Mouse (Mus musculus): ENCODE data around the gene Trmt44. TPM values are rescaled to one million over a fixed set of nuclear protein-coding genes. Genes with fewer than 3 reads are reported as not detected.

Gene Trmt44
- polyA plus RNA-seq, 1 experiment from 2014 or later, result 4.9 TPM

DNA sequence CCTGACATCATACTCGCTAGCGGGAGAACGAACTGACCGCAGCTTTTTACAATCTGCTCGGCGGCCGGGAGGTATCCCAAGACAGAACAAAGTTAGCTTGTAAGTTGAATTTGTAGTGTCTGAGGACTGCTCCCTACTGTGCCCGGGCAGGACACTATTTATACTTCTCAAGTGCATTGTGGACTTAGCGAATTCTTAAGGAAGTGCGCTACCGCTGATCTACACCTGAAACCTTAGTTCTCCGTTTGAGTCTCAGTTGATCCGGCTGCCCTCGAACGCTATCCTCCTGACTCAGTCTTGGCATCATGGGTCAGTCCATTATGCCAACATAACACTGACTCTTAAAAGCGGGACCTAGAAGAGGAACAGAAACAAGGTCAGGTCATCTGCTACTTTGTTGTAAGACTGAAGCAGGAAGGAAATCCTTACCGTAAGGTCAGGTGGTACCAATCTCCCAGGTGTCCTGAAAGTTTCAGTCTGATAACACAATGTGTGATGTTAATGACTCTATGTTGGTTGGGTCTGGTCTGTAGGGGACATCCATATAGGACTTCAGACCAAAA is 8.4 kb upstream of the Trmt44 start:
- peak overlapping the region; percentile 71 for H3K4me2 ChIP-seq
- peaks cover 3% of the 10 kb centered on the region; the same call in 1 of the 2 replicates for H3K36me3 ChIP-seq (ENCODE audit: control insufficient read depth, insufficient read depth, low read length)
- H3K27ac ChIP-seq (ENCODE audit: low read depth, low read length), result peak overlapping the region; percentile 57; the same call in 1 of the 2 replicates
- peak overlapping the region; percentile 76 for H3K9ac ChIP-seq (ENCODE audit: low read depth, low read length)
- H3K4me1 ChIP-seq (ENCODE audit: control insufficient read depth, insufficient read depth, low read length), result no peaks in the 10 kb centered on the region; the same call in 1 of the 2 replicates
- peak overlapping the region; percentile 64 for H3K4me3 ChIP-seq (ENCODE audit: low read depth, low read length)
- 3% methylated on average over 17 of the region's 17 CpGs for WGBS (ENCODE audit: insufficient replicate concordance)
- H3K9me3 ChIP-seq (replicated peaks; ENCODE audit: control insufficient read depth, low read length), result no peaks in the 10 kb centered on the region
- ATAC-seq (replicated peaks; ENCODE audit: insufficient number of reproducible peaks, low FRiP score, low TSS enrichment), result no peak; the same call in 1 of the 2 replicates
- no peaks in the 10 kb centered on the region for H3K27me3 ChIP-seq (ENCODE audit: control insufficient read depth, insufficient read depth, low read length)

DNA sequence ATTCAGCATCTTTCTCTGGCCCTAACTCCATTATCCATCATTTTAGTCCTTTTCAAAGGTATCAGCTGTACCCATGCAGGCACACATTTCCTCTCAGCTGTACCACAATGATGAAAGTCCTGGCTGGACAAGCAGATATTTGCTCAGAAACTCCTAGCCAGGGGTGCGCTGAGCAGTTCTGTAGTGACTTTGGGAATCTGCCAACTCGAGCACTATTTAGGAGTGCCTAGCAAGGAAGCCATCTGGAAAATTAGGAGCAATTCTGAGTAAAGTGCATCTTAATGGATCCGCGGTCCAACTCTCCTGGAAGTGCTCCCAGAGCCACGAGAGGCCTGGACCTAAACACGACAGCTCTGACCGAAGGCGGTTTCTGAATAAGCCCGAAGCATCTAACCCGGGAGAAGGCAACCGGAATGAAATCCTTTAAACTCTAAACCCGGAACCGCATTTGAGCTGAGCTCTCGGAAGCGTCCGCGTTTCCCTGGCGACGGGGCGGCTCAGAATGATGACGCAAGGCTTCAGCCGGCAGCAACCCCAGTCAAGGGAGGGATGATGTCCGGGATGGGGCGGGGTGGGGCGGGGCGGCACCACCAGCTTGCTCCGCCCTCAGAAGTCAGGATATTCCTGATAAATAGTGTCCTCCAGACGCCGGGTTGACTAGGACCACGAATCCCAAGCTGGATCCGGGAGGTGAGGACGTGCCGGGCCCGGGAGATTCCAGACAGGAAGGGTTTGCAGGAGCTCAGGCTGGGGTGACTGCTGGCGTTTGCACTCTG is 7.8 kb upstream of the Trmt44 start, which contains the start of gene Acox3:
Gene Acox3, plus strand, starts transcription at position 596 of the 776 bp plus-strand sequence.
- peak within 1 kb of the TSS; percentile 71 for H3K4me2 ChIP-seq
- H3K27me3 ChIP-seq (ENCODE audit: control insufficient read depth, insufficient read depth, low read length), result no peaks in the 10 kb centered on the region
- no peaks in the 10 kb centered on the region for H3K9me3 ChIP-seq (replicated peaks; ENCODE audit: control insufficient read depth, low read length)
- ATAC-seq (replicated peaks; ENCODE audit: insufficient number of reproducible peaks, low FRiP score, low TSS enrichment), result peak; percentile 88
- peak within 1 kb of the TSS; percentile 64 for H3K4me3 ChIP-seq (ENCODE audit: low read depth, low read length)
- H3K9ac ChIP-seq (ENCODE audit: low read depth, low read length), result peak within 1 kb of the TSS; percentile 76
- peak within 1 kb of the TSS; percentile 57; the same call in 1 of the 2 replicates for H3K27ac ChIP-seq (ENCODE audit: low read depth, low read length)
- no peaks in the 10 kb centered on the region for H3K36me3 ChIP-seq (ENCODE audit: control insufficient read depth, insufficient read depth, low read length)
- WGBS (ENCODE audit: insufficient replicate concordance), result under 1% methylated on average over 35 of the region's 35 CpGs
- no peaks in the 10 kb centered on the region; the same call in 1 of the 2 replicates for H3K4me1 ChIP-seq (ENCODE audit: control insufficient read depth, insufficient read depth, low read length)

DNA sequence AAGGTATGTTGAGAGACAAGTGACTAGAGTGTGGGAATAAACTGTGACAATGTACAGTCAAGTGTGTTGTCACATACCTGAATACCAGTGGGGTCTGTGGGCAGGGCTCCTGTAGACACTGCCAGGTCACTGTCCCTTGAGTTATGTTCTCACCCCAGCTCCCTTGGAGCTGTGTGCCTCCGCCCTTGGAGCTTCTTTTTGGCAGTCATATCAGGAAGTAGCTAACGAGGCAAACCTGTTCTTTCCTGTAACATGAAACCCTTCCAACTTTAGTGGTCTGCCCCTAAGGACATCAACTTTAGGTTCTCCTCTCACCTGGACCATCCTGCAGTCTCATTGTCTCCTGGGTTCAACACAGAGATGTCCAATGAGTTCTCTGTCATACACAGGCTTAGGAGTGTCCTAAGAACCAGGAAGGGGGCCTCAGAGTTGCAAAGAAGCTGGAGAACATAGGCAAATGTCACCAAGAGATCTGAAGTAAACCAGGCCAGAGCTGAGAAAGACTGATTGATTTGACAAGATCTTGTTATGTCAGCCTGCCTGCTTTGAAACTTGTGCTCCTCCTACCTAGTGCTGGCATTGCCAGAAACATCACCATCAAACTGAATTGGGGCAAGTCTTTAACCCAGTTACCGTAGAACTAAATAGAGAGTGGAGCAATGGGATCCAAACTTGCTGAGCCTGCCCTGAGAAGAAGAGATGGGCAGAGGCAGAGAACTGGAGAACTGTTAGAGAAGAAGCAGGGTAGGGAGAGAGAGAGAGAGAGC is 5.5 kb upstream of the Trmt44 start:
- WGBS (ENCODE audit: insufficient replicate concordance), result 41% methylated on average over 3 of the region's 3 CpGs
- Histone ChIP-seq H3K36me3 (ENCODE audit: control insufficient read depth, insufficient read depth, low read length) (no peaks in the 10 kb centered on the region), H3K9me3 (replicated peaks; ENCODE audit: control insufficient read depth, low read length) (no peaks in the 10 kb centered on the region), H3K4me2 (no peak overlapping the region), H3K27me3 (ENCODE audit: control insufficient read depth, insufficient read depth, low read length) (no peaks in the 10 kb centered on the region), H3K4me3 (ENCODE audit: low read depth, low read length) (no peak overlapping the region), H3K4me1 (ENCODE audit: control insufficient read depth, insufficient read depth, low read length) (no peaks in the 10 kb centered on the region; the same call in 1 of the 2 replicates), H3K27ac (ENCODE audit: low read depth, low read length) (no peak overlapping the region), H3K9ac (ENCODE audit: low read depth, low read length) (no peak overlapping the region)
- ATAC-seq (replicated peaks; ENCODE audit: insufficient number of reproducible peaks, low FRiP score, low TSS enrichment), result no peak

DNA sequence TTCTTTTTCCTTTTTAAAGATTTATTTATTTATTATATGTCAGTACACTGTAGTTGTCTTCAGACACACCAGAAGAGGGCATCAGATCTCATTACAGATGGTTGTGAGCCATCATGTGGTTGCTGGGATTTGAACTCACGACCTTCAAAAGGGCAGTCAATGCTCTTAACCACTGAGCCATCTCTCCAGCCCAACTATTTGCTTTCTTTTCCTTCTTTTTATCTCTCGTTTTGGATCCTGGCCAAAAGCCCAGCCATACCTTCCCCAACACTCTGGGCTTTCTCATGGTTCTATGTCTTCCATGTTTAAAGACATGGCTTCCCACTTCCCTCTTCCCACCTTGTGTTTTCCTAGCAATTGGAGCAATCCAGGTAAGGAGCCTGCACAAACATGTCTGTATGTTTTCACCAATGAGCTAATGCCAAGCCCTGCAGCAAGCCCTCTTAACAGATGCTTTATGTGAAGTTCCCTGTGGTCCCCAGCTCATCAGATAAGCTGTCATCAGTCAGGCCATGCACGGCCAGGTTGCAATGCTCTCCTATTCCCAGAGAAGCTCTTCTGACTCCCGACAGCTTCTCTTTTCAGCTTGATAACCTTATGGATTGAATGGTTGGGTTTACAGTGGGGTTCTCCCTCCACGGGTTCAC is 4.5 kb upstream of the Trmt44 start:
- Histone ChIP-seq H3K4me3 (ENCODE audit: low read depth, low read length) (no peak overlapping the region), H3K4me1 (ENCODE audit: control insufficient read depth, insufficient read depth, low read length) (peaks cover under 1% of the 10 kb centered on the region), H3K27me3 (ENCODE audit: control insufficient read depth, insufficient read depth, low read length) (no peaks in the 10 kb centered on the region), H3K9me3 (replicated peaks; ENCODE audit: control insufficient read depth, low read length) (no peaks in the 10 kb centered on the region), H3K9ac (ENCODE audit: low read depth, low read length) (no peak overlapping the region), H3K27ac (ENCODE audit: low read depth, low read length) (no peak overlapping the region), H3K36me3 (ENCODE audit: control insufficient read depth, insufficient read depth, low read length) (no peaks in the 10 kb centered on the region), H3K4me2 (no peak overlapping the region)
- no peak for ATAC-seq (replicated peaks; ENCODE audit: insufficient number of reproducible peaks, low FRiP score, low TSS enrichment)
- 43% methylated on average over 5 of the region's 5 CpGs for WGBS (ENCODE audit: insufficient replicate concordance)

DNA sequence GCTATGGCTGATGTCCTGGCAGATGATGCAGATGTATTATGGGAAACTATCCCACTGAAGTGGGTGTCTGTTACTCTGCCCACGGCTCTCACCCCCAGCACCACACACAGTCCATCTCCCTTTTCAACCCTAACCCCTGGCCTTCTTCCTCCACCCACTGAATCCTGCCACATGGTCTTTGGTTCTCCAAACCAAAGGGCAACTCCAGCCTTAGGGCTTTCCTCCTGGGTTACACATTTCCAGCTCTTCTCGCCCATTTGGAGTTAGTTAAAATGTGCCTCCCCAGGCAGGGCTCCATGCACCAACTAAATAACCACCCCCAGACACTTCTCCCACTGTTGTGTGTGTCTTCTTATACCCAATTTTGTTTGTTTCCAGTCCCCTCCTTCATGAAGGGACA is 3.5 kb upstream of the Trmt44 start:
- Histone ChIP-seq H3K36me3 (ENCODE audit: control insufficient read depth, insufficient read depth, low read length) (no peaks in the 10 kb centered on the region), H3K4me2 (no peak overlapping the region), H3K9ac (ENCODE audit: low read depth, low read length) (no peak overlapping the region), H3K4me3 (ENCODE audit: low read depth, low read length) (no peak overlapping the region), H3K9me3 (replicated peaks; ENCODE audit: control insufficient read depth, low read length) (no peaks in the 10 kb centered on the region), H3K27ac (ENCODE audit: low read depth, low read length) (no peak overlapping the region), H3K4me1 (ENCODE audit: control insufficient read depth, insufficient read depth, low read length) (peaks cover 6% of the 10 kb centered on the region), H3K27me3 (ENCODE audit: control insufficient read depth, insufficient read depth, low read length) (no peaks in the 10 kb centered on the region)
- no peak for ATAC-seq (replicated peaks; ENCODE audit: insufficient number of reproducible peaks, low FRiP score, low TSS enrichment)
- 63% methylated on average over 2 of the region's 2 CpGs for WGBS (ENCODE audit: insufficient replicate concordance)

DNA sequence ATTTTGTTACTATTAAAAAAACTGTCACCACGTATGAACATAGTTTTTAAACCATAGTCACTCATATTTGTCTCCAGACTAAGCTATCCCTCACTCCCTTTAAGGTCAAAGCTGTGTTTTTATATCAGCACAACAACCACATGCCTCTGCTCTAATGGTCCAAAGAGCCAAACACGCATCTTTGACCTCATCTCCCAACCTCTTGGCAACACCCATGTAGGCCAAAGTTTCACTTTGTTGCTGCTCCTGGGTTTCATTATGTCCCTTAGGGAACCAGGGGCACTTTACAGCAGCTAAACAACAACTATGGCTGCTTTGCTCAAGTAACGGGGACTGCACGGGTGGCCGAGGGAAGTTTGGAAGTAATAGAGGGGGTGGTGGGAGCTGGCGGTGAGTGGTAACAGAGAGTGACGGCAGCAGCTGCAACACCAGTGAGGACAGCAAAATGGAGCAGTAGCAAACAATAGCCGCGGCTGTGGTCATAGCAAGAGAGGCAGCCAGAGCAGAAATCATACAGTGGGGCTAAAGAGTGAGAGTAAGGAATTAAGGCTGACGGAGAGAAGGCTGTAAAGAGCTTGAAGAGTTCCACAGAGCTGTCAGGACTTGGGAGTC is 1.6 kb upstream of the Trmt44 start:
- Histone ChIP-seq H3K36me3 (ENCODE audit: control insufficient read depth, insufficient read depth, low read length) (no peaks in the 10 kb centered on the region; the same call in 1 of the 2 replicates), H3K9ac (ENCODE audit: low read depth, low read length) (no peak overlapping the region), H3K4me3 (ENCODE audit: low read depth, low read length) (no peak overlapping the region), H3K4me2 (no peak overlapping the region), H3K9me3 (replicated peaks; ENCODE audit: control insufficient read depth, low read length) (no peaks in the 10 kb centered on the region), H3K27ac (ENCODE audit: low read depth, low read length) (no peak overlapping the region), H3K4me1 (ENCODE audit: control insufficient read depth, insufficient read depth, low read length) (peaks cover 6% of the 10 kb centered on the region), H3K27me3 (ENCODE audit: control insufficient read depth, insufficient read depth, low read length) (no peaks in the 10 kb centered on the region)
- WGBS (ENCODE audit: insufficient replicate concordance), result 80% methylated on average over 10 of the region's 10 CpGs
- ATAC-seq (replicated peaks; ENCODE audit: insufficient number of reproducible peaks, low FRiP score, low TSS enrichment), result no peak

DNA sequence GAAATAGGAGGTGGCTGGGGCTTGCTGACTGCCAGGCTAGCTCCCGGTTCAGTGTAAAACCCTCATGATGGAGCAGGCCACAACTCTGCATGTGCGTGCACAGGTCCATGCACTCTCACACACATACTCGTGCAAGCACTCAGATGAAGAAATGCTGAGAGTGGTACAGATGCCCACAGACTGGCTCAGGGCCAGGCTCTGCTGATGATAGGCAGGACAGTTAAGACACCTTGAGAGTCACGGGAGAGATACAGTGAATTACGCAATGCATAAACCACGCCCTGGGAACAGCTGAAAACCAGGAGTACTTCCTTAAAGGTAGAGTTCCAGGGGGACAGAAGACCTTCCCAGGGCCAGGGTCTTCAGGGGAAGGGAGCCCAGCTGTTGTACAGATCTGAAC is 3.3 kb downstream of the Trmt44 start:
- no peak overlapping the region for H3K4me2 ChIP-seq
- peaks cover 11% of the 10 kb centered on the region for H3K36me3 ChIP-seq (ENCODE audit: control insufficient read depth, insufficient read depth, low read length)
- no peaks in the 10 kb centered on the region for H3K27me3 ChIP-seq (ENCODE audit: control insufficient read depth, insufficient read depth, low read length)
- H3K9ac ChIP-seq (ENCODE audit: low read depth, low read length), result no peak overlapping the region
- no peaks in the 10 kb centered on the region for H3K9me3 ChIP-seq (replicated peaks; ENCODE audit: control insufficient read depth, low read length)
- WGBS (ENCODE audit: insufficient replicate concordance), result 88% methylated on average over 6 of the region's 6 CpGs
- peaks cover 6% of the 10 kb centered on the region for H3K4me1 ChIP-seq (ENCODE audit: control insufficient read depth, insufficient read depth, low read length)
- H3K27ac ChIP-seq (ENCODE audit: low read depth, low read length), result no peak overlapping the region
- no peak overlapping the region for H3K4me3 ChIP-seq (ENCODE audit: low read depth, low read length)
- no peak for ATAC-seq (replicated peaks; ENCODE audit: insufficient number of reproducible peaks, low FRiP score, low TSS enrichment)

DNA sequence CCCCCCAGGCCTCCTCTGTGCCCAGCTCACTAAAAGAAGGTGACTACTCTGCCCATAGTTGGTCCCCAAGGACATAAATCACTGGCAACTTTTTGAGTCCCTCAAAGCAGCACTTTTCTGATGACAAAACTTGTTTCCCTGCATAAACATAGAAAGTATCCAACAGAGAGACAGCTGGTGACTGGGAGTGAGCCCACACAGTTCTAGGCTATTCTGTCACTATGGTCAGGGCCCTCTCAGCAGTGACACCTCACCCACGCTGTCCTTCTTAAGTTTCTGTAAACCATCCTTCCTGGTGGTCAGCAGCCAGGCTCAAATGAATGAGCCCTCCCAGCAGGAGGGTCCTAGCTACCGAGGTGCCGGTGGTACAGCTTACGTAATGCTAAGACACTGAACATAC is 8.2 kb downstream of the Trmt44 start:
- 82% methylated on average over 4 of the region's 4 CpGs for WGBS (ENCODE audit: insufficient replicate concordance)
- no peaks in the 10 kb centered on the region for H3K9me3 ChIP-seq (replicated peaks; ENCODE audit: control insufficient read depth, low read length)

More for the DNA sequence above, 8.2 kb downstream of the Trmt44 start:
- H3K9ac ChIP-seq (ENCODE audit: low read depth, low read length), result no peak overlapping the region
- no peak overlapping the region for H3K4me3 ChIP-seq (ENCODE audit: low read depth, low read length)
- H3K4me1 ChIP-seq (ENCODE audit: control insufficient read depth, insufficient read depth, low read length), result no peaks in the 10 kb centered on the region
- H3K27ac ChIP-seq (ENCODE audit: low read depth, low read length), result no peak overlapping the region
- peaks cover 30% of the 10 kb centered on the region for H3K36me3 ChIP-seq (ENCODE audit: control insufficient read depth, insufficient read depth, low read length)
- no peak overlapping the region for H3K4me2 ChIP-seq
- H3K27me3 ChIP-seq (ENCODE audit: control insufficient read depth, insufficient read depth, low read length), result no peaks in the 10 kb centered on the region
- no peak for ATAC-seq (replicated peaks; ENCODE audit: insufficient number of reproducible peaks, low FRiP score, low TSS enrichment)
